Comparison of ENCODE assay signal across 8 mouse cellular contexts in genomic region chr11:43681472-43682414, GRCm38 (mm10). TPM values are rescaled to one million over a fixed set of nuclear protein-coding genes. Genes with fewer than 3 reads are reported as not detected.
DNase-seq lines count a peak whose midpoint lies in the region; ATAC-seq and TF ChIP-seq lines count a peak whose summit lies in the region.

Gene Pwwp2a, plus strand, starts transcription at chr11:43681998.

- WGBS in forebrain, embryonic 13.5 days = under 1% methylated on average over 36 of the region's 87 CpGs
- under 1% methylated on average over 75 of the region's 87 CpGs for WGBS in large intestine, adult 2 months
- 6% methylated on average over 42 of the region's 87 CpGs for WGBS in liver, postnatal 0 days (ENCODE audit: insufficient replicate concordance)
- WGBS in neural tube, embryonic 14.5 days = under 1% methylated on average over 64 of the region's 87 CpGs

- no peaks in the 10 kb centered on the region for H3K27me3 ChIP-seq in ES-Bruce4 (ENCODE audit: control insufficient read depth, insufficient read depth, low read length, poor library complexity, severe bottlenecking)
- H3K27me3 ChIP-seq in forebrain, embryonic 13.5 days = no peaks in the 10 kb centered on the region
- H3K27me3 ChIP-seq in liver, postnatal 0 days (ENCODE audit: insufficient read depth, low read length) = no peaks in the 10 kb centered on the region
- H3K27me3 ChIP-seq in neural tube, embryonic 14.5 days (ENCODE audit: control insufficient read depth, insufficient read depth, low read length) = no peaks in the 10 kb centered on the region

- TF ChIP-seq POLR2A in ES-Bruce4 (IDR thresholded peaks at IDR 0.05; ENCODE audit: insufficient read depth, low read length) = no peak

- peak; percentile 99 to 100 for DNase-seq in heart, postnatal 10 days
- peak; percentile 98 for DNase-seq in large intestine, adult 2 months (ENCODE audit: low read depth, low spot score)
- peak; percentile 100 for DNase-seq in liver, postnatal 0 days
- DNase-seq in testis, postnatal 10 days (ENCODE audit: low spot score) = peak; percentile 100

- peak within 1 kb of the TSS; percentile 76 for H3K27ac ChIP-seq in ES-Bruce4 (ENCODE audit: insufficient read depth, low read length)
- peak within 1 kb of the TSS; percentile 95 for H3K27ac ChIP-seq in forebrain, embryonic 13.5 days
- H3K27ac ChIP-seq in liver, postnatal 0 days (ENCODE audit: low read depth) = peak within 1 kb of the TSS; percentile 93
- H3K27ac ChIP-seq in neural tube, embryonic 14.5 days (ENCODE audit: low read depth, low read length) = peak within 1 kb of the TSS; percentile 95

- no peak for TF ChIP-seq CTCF in ES-Bruce4 (IDR thresholded peaks at IDR 0.05; ENCODE audit: low read depth, low read length)
- TF ChIP-seq CTCF in liver, postnatal 0 days (IDR thresholded peaks at IDR 0.05; ENCODE audit: low read depth) = 0 out of 2 replicates have a peak, but pooled peaks have one; percentile 15

- peak within 1 kb of the TSS; percentile 100 for H3K9ac ChIP-seq in ES-Bruce4 (ENCODE audit: low read depth, poor library complexity, severe bottlenecking)
- peak within 1 kb of the TSS; percentile 98 for H3K9ac ChIP-seq in forebrain, embryonic 13.5 days
- peak within 1 kb of the TSS; percentile 98 for H3K9ac ChIP-seq in liver, postnatal 0 days (replicated peaks)
- H3K9ac ChIP-seq in neural tube, embryonic 14.5 days (replicated peaks; ENCODE audit: low read depth, low read length) = peak within 1 kb of the TSS; percentile 96

- intact Hi-C loops in heart, postnatal 10 days (cut with DNase I) = loop anchor here (5.0 to 10.0 kb wide), 3 partner anchors 54 to 187 kb away; no protein-coding TSS in a partner anchor

- ATAC-seq in cerebellum, adult (ENCODE audit: insufficient number of reproducible peaks, low FRiP score, low TSS enrichment) = peak; percentile 98
- peak; percentile 99 for ATAC-seq in forebrain, embryonic 13.5 days
- ATAC-seq in liver, postnatal 0 days = peak; percentile 98
- peak; percentile 99 for ATAC-seq in neural tube, embryonic 14.5 days (ENCODE audit: low read depth)

- H3K36me3 ChIP-seq in ES-Bruce4 (ENCODE audit: control insufficient read depth, insufficient read depth, low read length, poor library complexity, severe bottlenecking) = peaks cover 22% of the 10 kb centered on the region
- H3K36me3 ChIP-seq in forebrain, embryonic 13.5 days (ENCODE audit: poor library complexity, severe bottlenecking) = 0 out of 2 replicates have a peak, but pooled peaks cover 3% of the 10 kb centered on the region
- H3K36me3 ChIP-seq in liver, postnatal 0 days (replicated peaks; ENCODE audit: insufficient read depth, low read length) = peaks cover 11% of the 10 kb centered on the region
- 0 out of 2 replicates have a peak, but pooled peaks cover 2% of the 10 kb centered on the region for H3K36me3 ChIP-seq in neural tube, embryonic 14.5 days (ENCODE audit: control insufficient read depth, insufficient read depth, low read length)

- no peaks in the 10 kb centered on the region for H3K9me3 ChIP-seq in ES-Bruce4 (replicated peaks; ENCODE audit: control insufficient read depth, insufficient read depth, low read length, poor library complexity, severe bottlenecking)
- no peaks in the 10 kb centered on the region for H3K9me3 ChIP-seq in forebrain, embryonic 13.5 days (replicated peaks)
- H3K9me3 ChIP-seq in liver, postnatal 0 days (ENCODE audit: low read length) = no peaks in the 10 kb centered on the region
- no peaks in the 10 kb centered on the region for H3K9me3 ChIP-seq in neural tube, embryonic 14.5 days (ENCODE audit: control insufficient read depth, low read length)

- no peak for TF ChIP-seq EP300 in ES-Bruce4 (IDR thresholded peaks at IDR 0.05; ENCODE audit: insufficient read depth, low read depth, low read length)
- peak; percentile 63; the same call in 1 of the 2 replicates for TF ChIP-seq EP300 in liver, postnatal 0 days (IDR thresholded peaks at IDR 0.05; ENCODE audit: low read depth)

- H3K4me3 ChIP-seq in ES-Bruce4 (ENCODE audit: low read depth, low read length) = peak within 1 kb of the TSS; percentile 75
- H3K4me3 ChIP-seq in forebrain, embryonic 13.5 days = peak within 1 kb of the TSS; percentile 88
- peak within 1 kb of the TSS; percentile 91 for H3K4me3 ChIP-seq in liver, postnatal 0 days (ENCODE audit: low read depth, low read length)
- H3K4me3 ChIP-seq in neural tube, embryonic 14.5 days (ENCODE audit: low read depth, low read length) = peak within 1 kb of the TSS; percentile 86

- peak within 1 kb of the TSS; percentile 68 for H3K4me2 ChIP-seq in forebrain, embryonic 13.5 days
- H3K4me2 ChIP-seq in liver, postnatal 0 days (ENCODE audit: low read depth, low read length) = peak within 1 kb of the TSS; percentile 96
- peak within 1 kb of the TSS; percentile 71 for H3K4me2 ChIP-seq in neural tube, embryonic 14.5 days (ENCODE audit: low read depth, low read length)

- peaks cover 2% of the 10 kb centered on the region for H3K4me1 ChIP-seq in ES-Bruce4 (ENCODE audit: control insufficient read depth, insufficient read depth, low read length)
- H3K4me1 ChIP-seq in forebrain, embryonic 13.5 days = peaks cover 32% of the 10 kb centered on the region
- peaks cover 13% of the 10 kb centered on the region for H3K4me1 ChIP-seq in liver, postnatal 0 days (ENCODE audit: insufficient read depth)
- H3K4me1 ChIP-seq in neural tube, embryonic 14.5 days (ENCODE audit: control insufficient read depth, insufficient read depth, low read length) = peaks cover 12% of the 10 kb centered on the region; the same call in 1 of the 2 replicates

RNA-seq across cellular contexts. Expression of gene Pwwp2a, which starts in this region (rescaled TPM):
- 87.5 and 88.6 TPM in 2 replicates for polyA plus RNA-seq in ES-Bruce4 (2011; ENCODE audit: insufficient read depth, insufficient read length, low read depth, missing spikeins)
- 28.4 and 28.5 TPM in 2 replicates for polyA plus RNA-seq in forebrain, embryonic 13.5 days (2015; fragmentation: Nextera tagmentation; extraction: Ambion mirVana)
- 10 to 100 TPM; 30.4 to 34.2 TPM for total RNA-seq in heart, postnatal 10 days (2021)
- polyA plus RNA-seq in large intestine, adult 2 months (2012; rRNA removed) = 10.4 and 14.5 TPM in 2 replicates
- polyA plus RNA-seq in liver, postnatal 0 days (2015; fragmentation: Nextera tagmentation; extraction: Ambion mirVana) = 6.9 and 7.1 TPM in 2 replicates
- polyA plus RNA-seq in neural tube, embryonic 14.5 days (2014; fragmentation: Nextera tagmentation; extraction: Ambion mirVana) = 41.7 and 45.2 TPM in 2 replicates

Comparison
In these comparisons a context has a peak if more than half of its experiments do, and no peak if none do; other contexts are left out.
1. Peak in every context shown above with its lines: DNase-seq, ATAC-seq, H3K4me3 ChIP-seq and H3K27ac ChIP-seq.